ENCODE assay signal across 14 mouse cellular contexts in genomic region chr19:6403869-6404268, GRCm38 (mm10).
"Had no signal": no experiment of that assay in that cellular context is flagged by ENCODE, and none has a peak within 500 bp of the region (broad histone marks: within the 10 kb centered on the region; RNA-seq: fewer than 3 reads in every experiment).

No protein-coding gene starts in this region.

- H3K27ac ChIP-seq: kidney, embryonic 15.5 days; limb, embryonic 13.5 days had no signal

- H3K9ac ChIP-seq: kidney, embryonic 15.5 days; limb, embryonic 13.5 days; lung, embryonic 14.5 days had no signal

- H3K36me3 ChIP-seq: kidney, embryonic 15.5 days; limb, embryonic 13.5 days had no signal

- DNase-seq: kidney, adult 2 months; kidney, postnatal 14 days; left cerebral cortex, postnatal 4 days; lung, embryonic 14.5 days; lung, postnatal 10 days; lung, postnatal 4 days; midbrain, embryonic 14.5 days; retina, postnatal 1 day; right cerebral cortex, postnatal 4 days; spleen, adult 18-20 months; thymus, postnatal 36 days had no signal

- H3K9me3 ChIP-seq: kidney, embryonic 15.5 days; limb, embryonic 13.5 days had no signal

- H3K4me3 ChIP-seq: kidney, embryonic 15.5 days; limb, embryonic 13.5 days; myocyte had no signal

- H3K4me2 ChIP-seq: limb, embryonic 13.5 days; lung, embryonic 14.5 days had no signal
